Mouse (Mus musculus) ES-E14 (cell line): ENCODE results near the gene Ubtd1. TPM values are rescaled to one million over a fixed set of nuclear protein-coding genes. Genes with fewer than 3 reads are reported as not detected.

ENCODE experiments used
- DNase-seq: peaks from one replicate; pipeline ENCODE4 v3.0.0-alpha.2; 2013; ENCODE audit warnings: low read depth, low spot score
- H3K27ac ChIP-seq: 2 replicates; pipeline ENCODE4 v1.5.1; 2012; ENCODE audit warnings: low read depth, mild to moderate bottlenecking, low read length, moderate library complexity, mixed read lengths; ENCODE audit not compliant: poor library complexity, insufficient read depth, severe bottlenecking
- H3K36me3 ChIP-seq: 2 replicates; pipeline ENCODE4 v1.6.1; 2012; ENCODE audit warnings: mild to moderate bottlenecking, low read length, moderate library complexity, mixed read lengths; ENCODE audit not compliant: control insufficient read depth, poor library complexity, insufficient read depth, severe bottlenecking
- H3K4me1 ChIP-seq, 2 experiments: fragments of 150-350 bp in 1 of 2; sonication (generic) in 1 of 2; 2 replicates each; pipeline ENCODE4 v1.6.1; 2012; ENCODE audit warnings: low read length in 2 of 2, mild to moderate bottlenecking in 1 of 2, mixed read lengths in 1 of 2; ENCODE audit not compliant: control insufficient read depth in 2 of 2, insufficient read depth in 2 of 2, poor library complexity in 1 of 2
- H3K4me3 ChIP-seq, 2 experiments: fragments of 150-350 bp in 1 of 2; sonication (generic) in 1 of 2; 2 replicates each; pipeline ENCODE4 v1.5.1; 2012; ENCODE audit warnings: low read length in 2 of 2, low read depth in 1 of 2, mild to moderate bottlenecking in 1 of 2, mixed read lengths in 1 of 2; ENCODE audit not compliant: insufficient read depth in 1 of 2, poor library complexity in 1 of 2, severe bottlenecking in 1 of 2
- H3K9ac ChIP-seq: 2 replicates; pipeline ENCODE4 v1.6.1; 2012; ENCODE audit warnings: low read depth, mild to moderate bottlenecking, low read length, mixed read lengths; ENCODE audit not compliant: poor library complexity, insufficient read depth, severe bottlenecking
- H3K9me3 ChIP-seq: fragments of 150-350 bp; sonication (generic); 2 replicates; pipeline ENCODE4 v1.6.1; 2012; ENCODE audit warnings: low read depth, mild to moderate bottlenecking, low read length; ENCODE audit not compliant: control insufficient read depth, insufficient read depth
- CHD2 ChIP-seq: IDR thresholded peaks from 2 replicates; pipeline ENCODE4 v1.6.1; 2014; ENCODE audit warnings: mild to moderate bottlenecking, low read depth, low read length, inconsistent platforms
- HCFC1 ChIP-seq: IDR thresholded peaks from 2 replicates; pipeline ENCODE4 v1.6.1; 2012; ENCODE audit warnings: low read length, inconsistent platforms, borderline replicate concordance; ENCODE audit not compliant: insufficient read depth
- MAFK ChIP-seq: IDR thresholded peaks from 2 replicates; pipeline ENCODE4 v1.6.1; 2014; ENCODE audit warnings: mild to moderate bottlenecking, low read depth, low read length, inconsistent platforms; ENCODE audit not compliant: insufficient read depth
- ZC3H11A ChIP-seq: IDR thresholded peaks from 2 replicates; pipeline ENCODE4 v1.6.1; 2012; ENCODE audit warnings: low read depth, mild to moderate bottlenecking, inconsistent platforms, low read length, borderline replicate concordance
- ZNF384 ChIP-seq: IDR thresholded peaks from 2 replicates; pipeline ENCODE4 v1.6.1; 2012; ENCODE audit warnings: low read depth, low read length, inconsistent platforms
- in situ Hi-C, 2 experiments: fragments of 600-800 bp; cut with MboI; formaldehyde crosslinking; loops; one replicate each; pipeline ENCODE4 v1.15.1; 2025; ENCODE audit warnings: low sequenced_read_pairs in 2 of 2, inconsistent platforms in 1 of 2; ENCODE audit not compliant: unreplicated experiment in 2 of 2
- total RNA-seq: library from RNA; depleted of rRNA; stranded (reverse); fragments of 300-350 nt; gene quantifications from 2 replicates; pipeline ENCODE4 v1.2.3, GENCODE M21; 2012

Gene Ubtd1
- total RNA-seq, 1 experiment, result 18.2 TPM

DNA sequence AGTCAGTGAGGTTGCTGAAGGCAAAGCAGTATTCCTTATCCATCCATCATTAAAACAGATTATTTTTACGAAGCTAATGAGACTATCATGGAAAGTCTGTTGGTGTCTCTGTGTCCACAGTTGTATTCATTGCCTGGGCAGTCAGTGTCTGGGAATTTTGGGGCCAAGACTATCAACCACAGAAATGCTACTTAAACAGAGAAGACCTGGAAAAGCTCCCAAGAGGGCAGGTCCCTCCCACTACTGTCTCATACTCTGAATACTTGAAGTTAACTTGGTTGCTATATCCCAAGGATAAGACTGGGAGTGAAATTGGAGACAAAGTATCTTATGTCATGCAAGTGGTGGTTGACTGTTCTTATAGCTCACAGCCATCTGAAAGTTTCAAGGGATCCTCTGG, 45.6 kb upstream of the Ubtd1 start:
- Histone ChIP-seq H3K4me1 (0 out of 4 replicates have a peak, but pooled peaks cover 0 to 4% of the 10 kb centered on the region in 2 experiments), H3K9ac (no peak overlapping the region), H3K36me3 (peaks cover 23% of the 10 kb centered on the region), H3K4me3 (no peak overlapping the region), H3K9me3 (no peaks in the 10 kb centered on the region), H3K27ac (no peak overlapping the region)
- no peak for DNase-seq
- TF ChIP-seq CHD2 (no peak), HCFC1 (no peak)
- in situ Hi-C loops, result no loop called here

DNA sequence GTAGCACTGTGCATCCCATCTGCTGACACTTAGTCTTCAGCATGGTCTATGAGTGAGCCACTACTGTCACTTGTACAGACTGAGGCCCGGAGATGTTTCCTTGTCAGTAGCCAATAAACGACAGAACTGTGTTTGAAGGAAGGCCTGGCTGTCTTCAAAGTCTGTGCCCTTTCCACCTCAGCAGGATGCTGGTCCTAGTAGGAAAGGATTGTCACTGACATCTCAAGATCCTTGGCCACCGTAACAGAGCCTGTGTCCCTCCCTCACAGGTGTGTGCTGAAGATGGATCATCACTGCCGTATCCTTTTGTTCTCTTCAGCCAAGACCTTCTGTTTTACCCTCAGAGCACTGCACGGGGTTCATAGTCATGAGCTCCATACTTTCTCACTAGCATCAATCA, 43.0 kb upstream of the Ubtd1 start:
- in situ Hi-C loops, result no loop called here
- TF ChIP-seq HCFC1 (no peak), CHD2 (no peak), MAFK (no peak), ZC3H11A (no peak), ZNF384 (no peak)
- Histone ChIP-seq H3K27ac (no peak overlapping the region), H3K9me3 (no peaks in the 10 kb centered on the region), H3K4me3 (no peak overlapping the region), H3K9ac (no peak overlapping the region), H3K4me1 (0 out of 4 replicates have a peak, but pooled peaks cover 0 to 4% of the 10 kb centered on the region in 2 experiments), H3K36me3 (peaks cover 38% of the 10 kb centered on the region)
- DNase-seq, result no peak

- Histone ChIP-seq H3K9ac (no peak overlapping the region), H3K4me3 (no peak overlapping the region), H3K9me3 (no peaks in the 10 kb centered on the region; the same call in 1 of the 2 replicates), H3K27ac (no peak overlapping the region), H3K36me3 (peaks cover 71% of the 10 kb centered on the region), H3K4me1 (no peaks in the 10 kb centered on the region)
- in situ Hi-C loops, result no loop called here
- no peak for DNase-seq
- TF ChIP-seq ZC3H11A, result no peak
- TF ChIP-seq HCFC1, result no peak
- TF ChIP-seq CHD2, result no peak
- TF ChIP-seq MAFK, result no peak
- TF ChIP-seq ZNF384, result no peak
Measured at GRCm38 (mm10) chr19:41943841-41944240, 37.7 kb upstream of the Ubtd1 start.

DNA sequence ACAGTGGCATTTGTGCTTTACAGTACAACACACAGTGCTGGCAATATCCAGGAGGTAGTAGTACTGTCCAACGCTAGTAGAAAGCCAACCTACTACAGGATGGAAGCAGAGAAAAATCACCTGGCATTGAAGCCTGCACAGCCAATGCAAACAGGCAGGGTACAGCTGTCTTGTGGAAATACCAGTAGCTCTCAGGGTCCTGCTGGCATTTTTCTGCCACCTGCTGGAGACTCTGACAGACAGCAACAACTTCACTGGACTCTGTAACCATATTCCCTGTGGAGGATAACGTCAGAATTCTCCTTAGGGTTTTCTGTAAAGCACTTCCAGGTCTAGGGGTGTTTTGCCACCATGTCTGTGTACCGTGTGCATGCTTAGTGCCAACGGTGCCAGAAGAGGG, 29.3 kb upstream of the Ubtd1 start:
- TF ChIP-seq CHD2 (no peak), HCFC1 (no peak), MAFK (no peak), ZNF384 (no peak), ZC3H11A (no peak)
- no peak for DNase-seq
- H3K9ac ChIP-seq, result no peak overlapping the region
- no peak overlapping the region for H3K27ac ChIP-seq
- peaks cover 73% of the 10 kb centered on the region for H3K36me3 ChIP-seq
- H3K4me1 ChIP-seq, result no peaks in the 10 kb centered on the region
- H3K9me3 ChIP-seq, result no peaks in the 10 kb centered on the region
- H3K4me3 ChIP-seq, result no peak overlapping the region
- in situ Hi-C loops, result no loop called here

GRCm38 (mm10) chr19:41953574-41953973, 28.0 kb upstream of the Ubtd1 start:
- Histone ChIP-seq H3K9ac (no peak overlapping the region), H3K27ac (no peak overlapping the region), H3K4me1 (no peaks in the 10 kb centered on the region), H3K9me3 (no peaks in the 10 kb centered on the region), H3K4me3 (no peak overlapping the region), H3K36me3 (peaks cover 68% of the 10 kb centered on the region)
- in situ Hi-C loops, result no loop called here
- TF ChIP-seq HCFC1, result no peak
- no peak for TF ChIP-seq CHD2
- no peak for TF ChIP-seq ZNF384
- TF ChIP-seq MAFK, result no peak
- TF ChIP-seq ZC3H11A, result no peak
- DNase-seq, result no peak
